Mouse (Mus musculus) ES-E14 (cell line): ENCODE data around the gene Olfr1368.

Experiments used
- CHD2 ChIP-seq: IDR thresholded peaks from 2 replicates; pipeline ENCODE4 v1.6.1; 2014; ENCODE audit warnings: mild to moderate bottlenecking, low read depth, low read length, inconsistent platforms
- HCFC1 ChIP-seq: IDR thresholded peaks from 2 replicates; pipeline ENCODE4 v1.6.1; 2012; ENCODE audit warnings: low read length, inconsistent platforms, borderline replicate concordance; ENCODE audit not compliant: insufficient read depth
- ZC3H11A ChIP-seq: IDR thresholded peaks from 2 replicates; pipeline ENCODE4 v1.6.1; 2012; ENCODE audit warnings: low read depth, mild to moderate bottlenecking, inconsistent platforms, low read length, borderline replicate concordance

GRCm38 (mm10) chr13:21109759-21110158 lies 35.9 kb downstream of the Olfr1368 start:
- TF ChIP-seq CHD2: no peak
- no peak for TF ChIP-seq HCFC1
- TF ChIP-seq ZC3H11A: no peak
